Mouse (Mus musculus): Measurements from ENCODE around the gene Wrnip1. TPM values are rescaled to one million over a fixed set of nuclear protein-coding genes. Genes with fewer than 3 reads are reported as not detected.

The Wrnip1 gene
- total RNA-seq (2021), result 10 to 100 TPM; 64.3 to 70.0 TPM
- long read RNA-seq, experiment 1, transcript Wrnip1-201 (7 exons, 2,633 nt), result major isoform, 129 of 145 reads
- long read RNA-seq, experiment 1, partial matches to known transcripts, result 3 of 145 reads
- long read RNA-seq, experiment 1, other reads (novel, unspliced or antisense), result 11 of 145 reads
- long read RNA-seq, experiment 2, transcript Wrnip1-201 (7 exons, 2,633 nt), result major isoform, 69 of 77 reads
- long read RNA-seq, experiment 2, partial matches to known transcripts, result 1 of 77 reads
- long read RNA-seq, experiment 2, other reads (novel, unspliced or antisense), result 7 of 77 reads

DNA sequence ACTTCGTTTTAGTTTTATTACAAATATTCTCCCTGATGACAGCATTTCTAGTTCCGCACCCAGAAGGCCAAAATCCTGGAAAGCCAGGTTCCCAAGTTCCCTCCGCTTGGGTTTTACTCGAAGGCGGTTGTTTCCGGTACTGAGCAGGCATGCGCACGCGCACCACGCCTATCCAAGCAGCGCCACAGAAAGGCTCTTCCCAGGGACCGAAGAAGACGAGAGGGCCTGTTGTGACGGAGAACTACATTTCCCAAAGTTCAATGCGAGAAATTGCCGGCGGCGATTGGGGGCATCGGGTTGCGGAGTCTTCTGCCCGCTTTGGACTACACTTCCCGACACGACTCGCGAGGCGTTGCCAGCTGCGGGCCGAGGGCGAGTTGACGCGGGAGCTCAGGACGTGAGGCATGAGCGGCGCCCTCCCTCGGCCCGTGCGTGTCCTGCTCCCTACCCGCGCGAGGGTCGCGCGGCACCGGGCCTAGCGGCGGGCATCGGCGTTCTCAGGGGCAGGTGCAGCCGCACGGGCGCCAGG, at the start of gene Wrnip1:
Wrnip1 (plus strand) TSS at position 346 of the 529 bp plus-strand sequence.
- peak; percentile 95 to 98 for DNase-seq (ENCODE audit: low spot score in 2 of 2)

DNA sequence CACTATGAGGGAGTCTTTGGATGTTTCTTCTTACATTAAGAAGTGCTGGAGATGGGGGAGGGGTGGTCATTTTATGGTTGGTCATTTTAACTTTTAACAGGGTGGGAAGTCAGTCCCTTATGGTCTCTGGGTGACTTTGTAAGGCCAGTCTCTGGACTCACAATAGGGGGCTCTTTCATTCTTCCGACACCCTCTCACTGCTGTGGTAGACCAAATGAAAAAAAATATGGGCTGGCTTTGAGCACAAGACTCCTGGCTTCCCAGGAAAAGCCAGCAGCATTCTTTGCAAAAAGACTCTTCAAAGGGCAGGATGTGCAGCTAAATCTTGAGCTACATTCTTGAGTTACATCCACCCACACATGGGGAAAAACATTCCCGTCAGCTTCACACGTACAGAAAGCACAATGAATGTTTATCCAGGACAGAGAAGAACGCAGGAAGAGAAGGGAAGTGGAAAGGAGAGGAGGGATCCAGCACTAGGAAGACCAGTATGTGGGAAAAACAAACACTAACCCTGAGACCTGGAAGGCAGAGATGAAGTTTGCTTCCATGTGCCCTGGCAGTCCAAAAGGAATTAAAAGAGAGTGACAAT, 49.7 kb upstream of the Wrnip1 start:
- no peak for DNase-seq (ENCODE audit: low spot score in 2 of 2)

DNA sequence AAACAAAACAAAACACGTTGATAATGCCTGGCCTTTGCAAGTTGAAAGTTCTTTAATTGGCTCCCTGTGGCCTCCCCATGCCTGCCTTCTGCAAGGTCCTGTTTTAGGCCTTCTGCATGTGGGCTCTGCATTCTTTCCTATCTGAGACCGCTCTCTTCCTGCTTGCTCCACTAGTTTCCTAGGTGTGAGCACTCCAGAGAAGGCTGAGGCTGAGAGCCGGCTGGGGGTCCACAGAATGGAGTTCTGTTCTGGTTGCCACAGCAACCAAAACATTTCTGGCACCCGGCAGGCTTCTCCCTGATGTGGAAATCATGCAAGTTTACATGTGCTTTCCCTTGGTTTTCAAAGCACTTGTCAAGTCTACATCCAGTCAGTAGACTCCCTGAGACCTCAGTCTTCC, 42.8 kb upstream of the Wrnip1 start:
- no peak for DNase-seq (ENCODE audit: low spot score in 2 of 2)

DNA sequence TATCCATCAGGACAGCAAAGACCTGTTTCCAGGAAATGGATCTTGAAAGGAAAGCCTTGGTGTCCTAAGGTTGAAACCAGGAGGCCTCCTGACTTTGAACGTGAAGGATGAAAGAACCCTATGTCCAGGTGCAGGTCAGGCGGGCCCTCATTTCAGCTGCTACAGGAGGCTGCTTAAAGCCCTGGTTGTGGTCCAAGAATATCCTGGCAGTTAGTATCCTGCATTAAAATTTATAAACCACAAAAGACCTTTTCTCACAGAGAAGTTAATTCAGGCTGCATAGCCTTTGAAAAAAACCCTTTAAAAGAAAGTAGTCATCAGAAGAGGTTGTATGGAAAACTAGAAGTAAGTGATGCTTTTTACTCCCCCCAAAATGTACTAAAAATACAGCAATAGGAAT, 41.0 kb upstream of the Wrnip1 start:
- no peak for DNase-seq (ENCODE audit: low spot score in 2 of 2)

GRCm38 (mm10) chr13:32763141-32763540, 38.7 kb upstream of the Wrnip1 start:
- no peak for DNase-seq (ENCODE audit: low spot score in 2 of 2)

DNA sequence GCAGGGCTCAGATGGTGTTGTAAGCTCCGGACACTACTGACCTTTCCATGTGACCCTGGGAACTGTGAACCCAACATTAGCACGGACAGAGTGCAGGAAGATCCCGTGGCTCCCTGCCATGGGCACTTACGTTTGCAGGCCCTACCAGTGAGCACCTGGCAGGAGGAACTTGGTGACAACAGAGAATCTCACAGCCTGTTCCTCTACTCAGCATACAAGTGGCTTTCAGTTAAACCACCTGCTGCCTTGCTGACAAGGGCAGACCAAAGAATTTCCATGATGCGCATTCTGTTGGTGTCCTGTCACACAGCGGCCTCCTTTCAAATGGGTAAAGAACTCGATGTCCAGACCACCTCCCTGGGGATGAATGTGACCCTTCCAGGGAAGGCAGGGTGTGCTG, 37.4 kb upstream of the Wrnip1 start:
- no peak for DNase-seq (ENCODE audit: low spot score in 2 of 2)

DNA sequence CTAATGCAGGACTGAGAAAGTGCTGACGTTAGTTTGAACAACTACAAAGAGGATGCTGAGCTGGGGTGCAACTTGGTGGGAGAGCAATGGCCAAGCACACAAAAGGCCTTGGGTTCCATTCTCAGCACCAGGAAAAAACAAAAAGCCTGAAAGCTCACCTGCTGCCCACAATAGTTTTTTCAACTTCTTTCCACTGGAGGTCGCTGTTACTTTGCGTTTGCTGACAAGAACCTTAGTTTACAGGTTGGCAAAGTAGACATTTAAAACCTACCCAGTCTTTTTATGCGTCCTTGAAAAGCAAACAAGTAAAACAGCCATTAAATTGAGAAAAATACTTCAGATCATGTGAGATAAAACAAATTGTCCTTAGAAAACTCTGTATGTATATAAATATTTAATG, 33.7 kb upstream of the Wrnip1 start:
- peak; percentile 41 to 57 for DNase-seq (ENCODE audit: low spot score in 2 of 2)

DNA sequence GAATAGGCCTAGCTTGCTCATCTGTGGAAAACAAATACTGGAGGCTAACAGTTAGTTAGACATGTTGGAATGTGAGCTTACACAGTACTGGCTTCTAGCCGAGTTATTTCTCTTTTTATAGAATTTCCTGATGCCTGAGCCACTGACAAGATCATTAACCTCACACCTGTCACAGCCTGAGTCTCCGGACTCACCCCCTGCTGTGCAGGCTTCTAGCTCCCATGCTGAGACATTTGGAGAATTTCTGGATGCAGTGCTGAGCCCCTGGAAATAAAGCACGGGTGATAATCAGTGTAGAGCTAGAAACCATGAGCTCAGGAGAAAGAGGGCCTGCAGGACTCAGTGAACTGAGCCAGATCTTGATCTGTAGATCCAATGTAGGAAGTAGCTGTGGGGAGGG, 31.9 kb upstream of the Wrnip1 start:
- DNase-seq (ENCODE audit: low spot score in 2 of 2), result no peak

DNA sequence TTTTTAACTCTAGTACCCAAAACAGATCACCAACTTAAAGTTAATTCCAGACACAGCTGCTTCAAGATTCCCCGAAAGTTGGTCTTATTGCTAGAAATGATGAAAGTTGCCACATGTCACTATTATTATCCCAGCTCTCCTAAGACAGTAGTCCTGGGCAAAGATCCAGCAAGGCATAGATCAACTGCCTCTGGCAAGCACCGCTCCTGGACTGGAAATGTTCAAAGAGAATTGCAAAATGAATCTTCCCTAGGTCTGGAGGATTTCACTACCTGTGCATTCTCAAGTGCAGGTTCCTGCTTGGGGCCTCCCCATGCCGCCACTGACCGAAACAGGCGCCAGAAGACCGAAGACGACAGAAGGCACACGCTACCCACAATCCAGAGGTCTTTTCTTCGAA, 25.9 kb upstream of the Wrnip1 start:
- peak in 1 of 2 experiments; percentile 17 for DNase-seq (ENCODE audit: low spot score in 2 of 2)

- no peak for DNase-seq (ENCODE audit: low spot score in 2 of 2)
Measured at GRCm38 (mm10) chr13:32776350-32776749, 25.5 kb upstream of the Wrnip1 start.

DNA sequence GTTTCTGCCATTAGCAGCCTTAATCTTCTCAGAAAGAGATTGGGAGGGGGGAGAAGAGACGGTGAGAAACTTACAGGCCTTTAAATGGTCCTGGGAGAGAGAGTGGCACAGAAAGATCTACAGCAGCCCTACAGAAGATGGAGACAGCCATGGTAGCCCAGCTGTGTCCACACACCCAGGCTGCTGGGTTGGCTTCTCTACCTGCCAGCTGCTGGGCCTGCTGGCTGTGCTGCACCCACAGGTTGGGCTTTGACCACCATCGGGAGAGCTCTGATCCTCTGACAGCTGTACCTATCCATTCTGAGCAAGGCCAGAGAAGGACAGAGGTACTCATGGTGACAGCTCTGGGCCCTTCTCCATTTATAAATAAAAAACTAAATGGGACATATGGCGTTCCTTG, 23.0 kb upstream of the Wrnip1 start:
- DNase-seq (ENCODE audit: low spot score in 2 of 2), result no peak

GRCm38 (mm10) chr13:32783055-32783454, 18.8 kb upstream of the Wrnip1 start:
- no peak for DNase-seq (ENCODE audit: low spot score in 2 of 2)

- no peak for DNase-seq (ENCODE audit: low spot score in 2 of 2)
Measured at GRCm38 (mm10) chr13:32783816-32784215, 18.0 kb upstream of the Wrnip1 start, which contains the start of gene Mylk4. Gene Mylk4, minus strand, starts transcription at chr13:32783954.

- no peak for DNase-seq (ENCODE audit: low spot score in 2 of 2)
Measured at GRCm38 (mm10) chr13:32787584-32787983, 14.3 kb upstream of the Wrnip1 start.

GRCm38 (mm10) chr13:32789781-32790180, 12.1 kb upstream of the Wrnip1 start:
- no peak for DNase-seq (ENCODE audit: low spot score in 2 of 2)

GRCm38 (mm10) chr13:32794619-32795018, 7.2 kb upstream of the Wrnip1 start:
- no peak for DNase-seq (ENCODE audit: low spot score in 2 of 2)

DNA sequence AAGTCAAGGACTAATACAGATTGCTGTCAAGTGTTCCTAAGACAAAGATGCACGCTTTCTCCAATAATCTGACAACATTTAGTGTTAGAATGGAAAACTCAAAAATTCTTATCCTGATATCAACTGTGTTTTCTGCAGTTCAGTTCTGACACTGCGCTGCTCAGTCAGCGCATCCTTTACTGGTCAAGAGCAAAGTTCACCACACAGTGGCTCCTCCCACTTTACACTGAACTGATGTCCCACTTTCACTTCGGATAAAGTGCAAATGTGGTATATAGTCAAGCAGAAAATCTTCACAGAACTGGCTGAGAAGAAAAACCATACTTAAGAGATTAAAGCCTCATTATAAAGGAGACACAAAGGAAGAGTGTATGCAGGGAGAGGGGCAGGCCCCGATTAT, 6.7 kb upstream of the Wrnip1 start:
- no peak for DNase-seq (ENCODE audit: low spot score in 2 of 2)

- no peak for DNase-seq (ENCODE audit: low spot score in 2 of 2)
Measured at GRCm38 (mm10) chr13:32797085-32797484, 4.8 kb upstream of the Wrnip1 start.

- no peak for DNase-seq (ENCODE audit: low spot score in 2 of 2)
Measured at GRCm38 (mm10) chr13:32799131-32799530, 2.7 kb upstream of the Wrnip1 start.

GRCm38 (mm10) chr13:32800859-32801258, 979 bp upstream of the Wrnip1 start:
- no peak for DNase-seq (ENCODE audit: low spot score in 2 of 2)

DNA sequence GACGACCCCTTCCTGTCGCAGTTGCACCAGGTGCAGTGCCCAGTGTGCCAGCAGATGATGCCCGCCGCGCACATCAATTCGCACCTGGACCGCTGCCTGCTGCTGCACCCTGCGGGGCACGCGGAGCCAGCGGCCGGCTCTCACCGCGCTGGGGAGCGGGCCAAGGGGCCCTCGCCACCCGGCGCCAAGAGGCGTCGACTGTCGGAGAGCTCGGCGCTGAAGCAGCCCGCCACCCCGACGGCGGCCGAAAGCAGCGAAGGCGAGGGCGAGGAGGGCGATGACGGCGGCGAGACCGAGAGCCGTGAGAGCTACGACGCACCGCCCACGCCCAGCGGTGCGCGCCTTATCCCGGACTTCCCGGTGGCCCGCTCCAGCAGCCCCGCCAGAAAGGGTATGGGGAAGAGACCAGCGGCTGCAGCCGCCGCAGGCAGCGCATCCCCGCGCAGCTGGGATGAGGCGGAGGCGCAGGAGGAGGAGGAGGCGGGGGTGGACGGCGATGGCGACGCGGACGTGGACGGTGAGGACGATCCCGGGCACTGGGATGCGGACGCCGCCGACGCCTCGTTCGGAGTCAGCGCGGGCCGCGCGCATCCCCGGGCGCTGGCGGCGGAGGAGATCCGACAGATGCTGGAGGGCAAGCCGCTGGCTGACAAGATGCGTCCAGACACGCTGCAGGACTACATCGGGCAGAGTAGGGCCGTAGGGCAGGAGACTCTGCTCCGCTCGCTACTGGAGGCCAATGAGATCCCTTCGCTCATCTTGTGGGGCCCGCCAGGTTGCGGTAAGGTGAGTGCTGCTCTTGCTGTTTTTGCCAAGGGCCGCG, 632 bp downstream of the Wrnip1 start, which contains the start of gene D930007J09Rik:
D930007J09Rik (minus strand) TSS at position 591 of the 823 bp plus-strand sequence.
- peak; percentile 45 to 66 for DNase-seq (ENCODE audit: low spot score in 2 of 2)

All from left cerebral cortex, adult 18-20 months (tissue).